Mouse (Mus musculus) hindbrain, embryonic 13.5 days (tissue): ENCODE data around the gene Ypel5. TPM values are rescaled to one million over a fixed set of nuclear protein-coding genes. Genes with fewer than 3 reads are reported as not detected.
A peak's percentile ranks its signal among the peaks of the same experiment; 100 is the strongest.

Experiments
- ATAC-seq: fragments of 200-750 bp; cut with Nextera tagmentation; 2 replicates; pipeline ENCODE4 v1.8.0; 2017; ENCODE audit warnings: moderate TSS enrichment; ENCODE audit not compliant: low FRiP score
- H3K27ac ChIP-seq: fragments of 300-500 bp; sonication (generic); 2 replicates; pipeline ENCODE4 v1.5.1; 2015; ENCODE audit warnings: inconsistent platforms, mild to moderate bottlenecking, moderate library complexity
- H3K27me3 ChIP-seq: fragments of 300-500 bp; sonication (generic); 2 replicates; pipeline ENCODE4 v1.6.1; 2015; ENCODE audit warnings: mild to moderate bottlenecking, inconsistent platforms
- H3K36me3 ChIP-seq: fragments of 300-500 bp; sonication (generic); 2 replicates; pipeline ENCODE4 v1.6.1; 2015; ENCODE audit warnings: mild to moderate bottlenecking, inconsistent platforms
- H3K4me1 ChIP-seq: fragments of 300-500 bp; sonication (generic); replicated peaks from 2 replicates; pipeline ENCODE4 v1.6.1; 2015; ENCODE audit warnings: inconsistent platforms
- H3K4me2 ChIP-seq: fragments of 300-500 bp; sonication (generic); 2 replicates; pipeline ENCODE4 v1.6.1; 2015; ENCODE audit warnings: inconsistent platforms, mild to moderate bottlenecking, moderate library complexity
- H3K4me3 ChIP-seq: fragments of 300-500 bp; sonication (generic); 2 replicates; pipeline ENCODE4 v1.5.1; 2015; ENCODE audit warnings: mild to moderate bottlenecking, inconsistent platforms
- H3K9ac ChIP-seq: fragments of 300-500 bp; sonication (generic); 2 replicates; pipeline ENCODE4 v1.6.1; 2015; ENCODE audit warnings: mild to moderate bottlenecking, inconsistent platforms
- H3K9me3 ChIP-seq: fragments of 300-500 bp; sonication (generic); 2 replicates; pipeline ENCODE4 v1.6.1; 2016; ENCODE audit warnings: inconsistent platforms
- WGBS: fragments of 180-500 bp; shearing (Covaris S2); methylation state at CpG from one replicate; pipeline ENCODE4 v1.1.7; 2015; 5-methylcytosine and 5-hydroxymethylcytosine counted together
- polyA plus RNA-seq: library from polyadenylated mRNA; unstranded; fragments of >200 nt; fragmentation: Nextera tagmentation; extraction: Ambion mirVana; gene quantifications from 2 replicates; pipeline ENCODE4 v1.2.1, GENCODE M21; 2015

The Ypel5 gene
- polyA plus RNA-seq, 1 experiment from 2014 or later: 118 TPM

DNA sequence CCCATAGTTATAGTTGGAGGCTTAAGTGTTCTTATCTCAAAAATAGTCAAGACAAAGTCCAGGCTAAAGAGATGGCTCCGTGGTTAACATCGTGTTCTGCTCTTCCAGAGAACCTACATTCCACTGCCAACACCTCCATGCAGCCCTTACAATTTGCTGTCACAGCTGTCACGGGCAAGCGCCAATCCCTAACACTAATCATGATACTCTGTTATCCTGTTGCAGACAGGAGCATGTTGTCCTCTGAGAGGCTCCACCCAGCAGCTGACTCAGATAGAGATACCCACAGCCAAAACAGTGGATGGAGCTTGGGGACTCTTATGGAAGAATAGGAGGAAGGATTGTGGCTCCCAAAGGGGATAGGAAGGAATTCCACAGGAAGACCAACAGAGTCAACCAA, 15.8 kb upstream of the Ypel5 start:
- H3K4me3 ChIP-seq: no peak overlapping the region
- no peak overlapping the region for H3K4me2 ChIP-seq
- 83% methylated on average over 4 of the region's 4 CpGs for WGBS
- H3K27me3 ChIP-seq: no peaks in the 10 kb centered on the region
- H3K9me3 ChIP-seq: no peaks in the 10 kb centered on the region
- no peak overlapping the region for H3K27ac ChIP-seq
- no peaks in the 10 kb centered on the region for H3K4me1 ChIP-seq
- no peak overlapping the region for H3K9ac ChIP-seq
- no peak for ATAC-seq
- H3K36me3 ChIP-seq: no peaks in the 10 kb centered on the region

DNA sequence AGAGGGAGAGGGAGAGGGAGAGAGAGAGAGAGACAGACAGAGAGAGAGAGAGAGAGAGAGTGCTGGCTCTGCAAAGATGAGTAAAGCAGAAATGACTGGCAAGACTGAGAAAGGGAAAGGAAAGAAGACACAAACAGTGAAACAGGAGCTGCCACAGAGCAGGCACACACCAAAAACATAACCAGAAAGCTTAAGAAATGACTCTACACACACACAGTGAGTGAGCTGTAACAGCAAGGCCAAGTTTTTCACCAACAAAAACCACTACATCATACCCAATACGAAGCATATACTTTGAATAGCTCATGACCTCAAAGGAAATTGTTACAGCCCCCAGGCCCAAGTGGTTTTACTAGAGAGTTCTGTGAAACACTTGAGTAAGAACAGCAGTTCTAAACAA, 14.3 kb upstream of the Ypel5 start:
- Histone ChIP-seq H3K4me1 (no peaks in the 10 kb centered on the region), H3K36me3 (no peaks in the 10 kb centered on the region), H3K27ac (no peak overlapping the region), H3K9ac (no peak overlapping the region), H3K4me3 (no peak overlapping the region), H3K27me3 (no peaks in the 10 kb centered on the region), H3K9me3 (no peaks in the 10 kb centered on the region), H3K4me2 (no peak overlapping the region)
- 71% methylated on average over 1 of the region's 1 CpGs for WGBS
- no peak for ATAC-seq

DNA sequence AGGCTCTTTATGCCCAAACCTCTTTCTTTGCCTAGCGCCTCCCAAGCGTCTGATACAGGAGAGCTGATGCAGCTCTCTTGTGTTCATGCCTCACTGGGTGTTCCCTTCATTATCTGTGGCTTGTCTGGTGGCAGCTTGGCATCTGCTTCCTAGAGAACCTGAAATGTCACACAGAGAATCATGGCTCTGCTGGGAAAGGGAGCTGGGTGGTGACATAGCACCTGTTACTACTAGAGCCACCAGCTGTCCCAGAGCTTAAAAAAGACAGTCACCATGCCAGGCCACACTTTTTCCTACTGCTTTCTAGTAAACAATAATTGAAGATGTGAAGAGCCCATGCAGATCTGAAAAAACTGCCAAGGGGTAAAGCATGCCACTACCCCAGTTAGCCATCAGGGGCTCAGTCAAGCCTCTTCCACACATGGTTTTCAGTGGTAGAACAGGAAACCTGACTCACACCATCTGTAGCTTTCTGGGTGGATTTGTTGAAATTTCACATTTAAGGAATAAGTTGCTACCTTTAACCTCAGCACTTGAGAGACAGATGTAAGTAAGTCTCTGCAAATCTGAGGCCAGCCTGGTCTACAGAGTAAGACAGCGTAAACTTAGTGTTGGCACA, 9.2 kb upstream of the Ypel5 start:
- Histone ChIP-seq H3K27me3 (no peaks in the 10 kb centered on the region), H3K9ac (no peak overlapping the region), H3K4me1 (no peaks in the 10 kb centered on the region), H3K36me3 (no peaks in the 10 kb centered on the region), H3K4me3 (no peak overlapping the region), H3K4me2 (no peak overlapping the region), H3K9me3 (no peaks in the 10 kb centered on the region), H3K27ac (no peak overlapping the region)
- no peak for ATAC-seq
- 93% methylated on average over 3 of the region's 3 CpGs for WGBS

DNA sequence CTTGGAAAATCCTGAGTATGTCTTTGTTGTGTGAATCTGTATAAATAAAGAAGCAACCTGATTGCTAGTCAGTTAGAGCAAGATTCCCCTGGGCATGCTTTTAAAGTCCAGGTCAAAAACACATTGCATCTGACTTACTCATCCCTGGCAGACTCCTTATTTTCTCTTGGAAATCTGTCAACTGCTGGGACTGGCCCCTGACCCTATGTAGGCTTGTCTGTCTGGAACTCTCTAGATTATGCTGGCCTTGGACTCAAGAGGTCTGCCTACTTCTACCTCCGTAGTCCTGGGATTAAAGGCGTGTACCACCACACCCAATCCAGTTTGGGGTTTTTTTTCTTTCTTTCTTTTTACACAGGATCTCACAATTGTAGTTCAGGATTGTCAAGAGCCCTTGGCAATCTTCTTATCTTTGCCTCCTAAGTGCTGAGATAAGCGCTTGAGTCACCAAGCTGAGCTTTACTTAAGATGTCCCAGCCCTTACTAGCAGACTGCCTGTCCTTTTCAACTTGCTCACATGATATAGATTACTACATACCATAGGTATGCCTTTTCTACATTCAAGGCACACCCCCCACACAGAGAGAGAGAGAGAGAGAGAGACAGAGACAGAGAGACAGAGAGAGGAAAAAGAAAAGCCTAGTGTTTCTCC, 8.1 kb upstream of the Ypel5 start:
- no peak overlapping the region for H3K4me2 ChIP-seq
- H3K9ac ChIP-seq: no peak overlapping the region
- H3K27ac ChIP-seq: no peak overlapping the region
- no peaks in the 10 kb centered on the region for H3K4me1 ChIP-seq
- no peaks in the 10 kb centered on the region for H3K9me3 ChIP-seq
- no peaks in the 10 kb centered on the region for H3K27me3 ChIP-seq
- 86% methylated on average over 3 of the region's 3 CpGs for WGBS
- no peak for ATAC-seq
- H3K4me3 ChIP-seq: no peak overlapping the region
- no peaks in the 10 kb centered on the region for H3K36me3 ChIP-seq

DNA sequence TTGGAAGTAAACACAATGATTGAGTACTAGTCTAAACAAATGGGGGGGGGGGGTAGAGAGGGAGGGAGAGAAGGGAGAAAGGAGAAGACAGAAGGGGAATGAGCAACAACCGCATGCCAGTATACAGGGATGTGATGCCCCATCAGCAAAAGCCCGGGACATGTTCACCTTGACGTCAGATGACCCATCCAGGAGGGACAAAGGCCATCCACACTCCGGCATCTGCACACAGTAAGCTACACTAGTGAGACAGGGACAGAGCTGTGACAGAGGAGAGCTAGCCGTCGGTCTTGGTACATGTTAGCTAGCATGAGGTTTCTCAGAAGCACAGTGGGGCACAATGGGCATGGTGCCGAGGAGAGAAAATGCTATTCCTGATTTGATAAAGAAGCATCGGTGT, 7.6 kb upstream of the Ypel5 start:
- 84% methylated on average over 8 of the region's 8 CpGs for WGBS
- H3K9me3 ChIP-seq: no peaks in the 10 kb centered on the region
- no peaks in the 10 kb centered on the region for H3K27me3 ChIP-seq
- no peaks in the 10 kb centered on the region for H3K36me3 ChIP-seq
- H3K27ac ChIP-seq: no peak overlapping the region
- H3K4me3 ChIP-seq: no peak overlapping the region
- H3K9ac ChIP-seq: no peak overlapping the region
- ATAC-seq: no peak
- no peaks in the 10 kb centered on the region for H3K4me1 ChIP-seq
- H3K4me2 ChIP-seq: no peak overlapping the region

DNA sequence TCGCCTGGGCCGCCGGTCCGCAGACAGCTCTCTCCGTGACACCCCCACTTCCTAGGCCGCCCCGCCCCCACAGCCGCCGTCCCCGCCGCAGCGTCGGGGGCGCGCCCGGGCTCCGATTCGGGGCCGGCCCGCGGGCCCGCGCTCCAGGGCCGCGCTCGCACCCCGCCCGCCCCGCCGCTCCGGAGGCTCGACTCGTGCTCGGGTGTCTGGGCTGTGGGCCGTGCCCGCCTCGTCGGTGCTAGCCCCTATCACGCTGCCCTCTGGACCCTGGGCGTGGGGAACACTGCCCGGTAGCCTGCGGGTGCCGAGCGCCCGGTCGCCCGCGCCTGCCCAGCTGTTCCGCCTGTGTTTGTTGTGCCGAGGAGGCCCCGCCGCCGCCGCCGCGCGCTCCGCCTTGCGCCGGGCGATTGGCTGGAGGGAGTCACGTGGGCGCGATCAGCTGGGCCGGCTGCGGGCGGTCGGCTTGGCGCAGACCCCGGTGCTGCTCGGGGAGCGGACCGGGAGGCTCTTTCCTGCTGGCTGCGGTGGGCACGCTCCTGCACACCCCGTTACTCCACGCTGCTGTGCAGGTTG, 973 bp downstream of the Ypel5 start:
- ATAC-seq: peak; percentile 47
- Histone ChIP-seq H3K27ac (peak overlapping the region; percentile 99), H3K4me2 (peak overlapping the region; percentile 60), H3K4me1 (peaks cover 31% of the 10 kb centered on the region), H3K4me3 (peak overlapping the region; percentile 84), H3K27me3 (no peaks in the 10 kb centered on the region), H3K9ac (peak overlapping the region; percentile 98), H3K9me3 (no peaks in the 10 kb centered on the region), H3K36me3 (no peaks in the 10 kb centered on the region)
- WGBS: under 1% methylated on average over 53 of the region's 77 CpGs

DNA sequence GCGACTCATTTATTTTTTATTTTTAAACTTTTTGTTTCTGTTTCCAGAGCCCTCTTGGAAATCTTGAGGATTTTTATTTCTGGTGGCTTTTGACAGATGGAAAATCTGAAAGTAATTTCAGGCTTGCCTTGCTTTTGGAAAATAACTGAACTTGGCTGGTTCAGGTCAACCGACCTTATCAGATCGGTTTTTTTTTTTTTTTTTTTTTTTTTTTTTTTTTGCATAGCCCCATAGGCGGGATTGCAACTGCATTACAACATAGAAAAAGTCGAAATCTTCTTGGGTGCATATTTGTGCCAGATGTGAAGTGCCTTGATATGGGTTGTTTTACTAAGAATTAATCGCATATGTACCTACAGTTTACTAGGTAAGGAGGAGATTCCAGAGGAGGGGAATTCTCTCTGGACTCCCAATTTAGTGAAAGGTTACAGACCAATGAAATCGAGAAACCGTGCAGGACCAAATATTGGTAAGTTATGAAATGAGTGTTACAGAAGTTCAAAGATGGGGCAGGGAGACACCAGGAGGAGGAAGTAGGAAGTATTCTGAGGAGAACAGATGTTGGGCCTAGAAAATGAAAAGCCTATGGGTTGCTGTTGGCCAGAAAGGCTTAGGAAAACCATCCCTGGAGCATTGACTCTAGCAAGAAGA, 1.7 kb downstream of the Ypel5 start:
- Histone ChIP-seq H3K4me2 (peak overlapping the region; percentile 60), H3K4me3 (peak overlapping the region; percentile 84), H3K9me3 (no peaks in the 10 kb centered on the region), H3K4me1 (peaks cover 32% of the 10 kb centered on the region), H3K27me3 (no peaks in the 10 kb centered on the region), H3K9ac (peak overlapping the region; percentile 98), H3K36me3 (no peaks in the 10 kb centered on the region), H3K27ac (peak overlapping the region; percentile 99)
- WGBS: 22% methylated on average over 8 of the region's 8 CpGs
- no peak for ATAC-seq

DNA sequence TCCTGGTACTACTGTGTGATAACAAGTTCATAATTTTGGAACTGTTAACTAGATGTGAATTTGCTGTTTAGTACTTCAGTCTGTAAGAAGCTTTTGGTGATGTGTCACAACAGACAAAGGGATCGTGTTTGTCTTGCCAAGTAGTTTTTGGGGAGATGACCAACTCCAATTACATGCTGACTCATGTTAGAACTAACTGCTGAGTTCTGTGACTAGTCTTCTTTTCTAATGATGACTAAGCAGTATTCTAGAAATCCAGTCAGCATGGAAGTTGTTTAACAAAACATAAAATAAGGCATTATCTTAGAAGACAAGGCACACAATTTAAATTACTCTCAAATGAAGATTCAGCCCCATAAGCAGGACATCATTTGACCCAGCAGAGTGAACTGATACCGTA, 2.7 kb downstream of the Ypel5 start:
- Histone ChIP-seq H3K9me3 (no peaks in the 10 kb centered on the region), H3K9ac (no peak overlapping the region), H3K27ac (no peak overlapping the region), H3K36me3 (no peaks in the 10 kb centered on the region), H3K4me2 (no peak overlapping the region), H3K27me3 (no peaks in the 10 kb centered on the region), H3K4me3 (no peak overlapping the region), H3K4me1 (peaks cover 32% of the 10 kb centered on the region)
- WGBS: 84% methylated on average over 2 of the region's 2 CpGs
- no peak for ATAC-seq

DNA sequence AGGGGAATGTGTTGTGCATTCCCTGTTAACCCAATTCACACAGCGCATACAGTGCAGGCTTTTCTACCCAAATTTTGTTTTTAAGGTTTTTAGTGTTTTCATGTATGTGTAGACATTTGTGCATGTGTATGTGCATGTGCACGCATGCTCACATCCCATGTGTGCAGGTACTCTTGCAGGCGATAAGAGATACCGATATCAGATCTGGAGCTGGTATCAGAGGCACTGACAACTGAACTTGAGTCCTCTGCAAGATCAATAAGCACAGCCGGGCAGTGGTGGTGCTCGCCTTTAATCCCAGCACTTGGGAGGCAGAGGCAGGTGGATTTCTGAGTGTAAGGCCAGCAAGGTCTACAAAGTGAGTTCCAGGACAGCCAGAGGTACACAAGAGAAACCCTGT, 8.1 kb downstream of the Ypel5 start:
- 97% methylated on average over 6 of the region's 6 CpGs for WGBS
- H3K9ac ChIP-seq: no peak overlapping the region
- peaks cover 14% of the 10 kb centered on the region; the same call in 1 of the 2 replicates for H3K4me1 ChIP-seq
- no peaks in the 10 kb centered on the region for H3K9me3 ChIP-seq
- H3K27ac ChIP-seq: no peak overlapping the region
- no peak overlapping the region for H3K4me3 ChIP-seq
- no peaks in the 10 kb centered on the region for H3K27me3 ChIP-seq
- peaks cover 27% of the 10 kb centered on the region for H3K36me3 ChIP-seq
- H3K4me2 ChIP-seq: no peak overlapping the region
- no peak for ATAC-seq

DNA sequence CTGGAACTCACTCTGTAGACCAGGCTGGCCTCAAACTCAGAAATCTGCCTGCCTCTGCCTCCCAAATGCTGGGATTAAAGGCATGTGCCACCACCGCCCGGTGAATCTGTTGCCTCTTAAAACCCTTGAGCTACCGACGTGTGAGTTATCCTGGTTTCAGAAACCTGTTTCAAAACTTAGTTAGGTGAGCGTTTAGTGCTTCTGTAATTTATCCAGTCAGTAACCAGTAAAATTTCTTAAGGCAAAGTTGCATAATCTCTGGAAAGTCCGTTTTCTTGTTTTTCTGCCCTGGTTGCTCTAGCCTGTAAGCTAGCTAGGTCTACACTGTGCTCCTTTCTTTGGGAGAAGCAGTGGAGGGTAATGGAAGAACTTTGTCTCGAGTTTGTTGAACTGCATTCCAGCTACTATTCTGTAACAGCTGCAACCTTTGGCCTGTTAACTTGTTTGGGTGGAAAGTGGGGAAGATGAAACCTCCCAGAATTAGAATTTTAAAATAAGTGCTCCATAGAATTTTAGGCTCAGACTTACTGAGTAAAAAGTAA, 8.8 kb downstream of the Ypel5 start:
- Histone ChIP-seq H3K9me3 (no peaks in the 10 kb centered on the region), H3K9ac (no peak overlapping the region), H3K36me3 (peaks cover 32% of the 10 kb centered on the region), H3K4me3 (no peak overlapping the region), H3K4me2 (no peak overlapping the region), H3K4me1 (peaks cover 11% of the 10 kb centered on the region; the same call in 1 of the 2 replicates), H3K27ac (no peak overlapping the region), H3K27me3 (no peaks in the 10 kb centered on the region)
- 91% methylated on average over 7 of the region's 7 CpGs for WGBS
- ATAC-seq: no peak

DNA sequence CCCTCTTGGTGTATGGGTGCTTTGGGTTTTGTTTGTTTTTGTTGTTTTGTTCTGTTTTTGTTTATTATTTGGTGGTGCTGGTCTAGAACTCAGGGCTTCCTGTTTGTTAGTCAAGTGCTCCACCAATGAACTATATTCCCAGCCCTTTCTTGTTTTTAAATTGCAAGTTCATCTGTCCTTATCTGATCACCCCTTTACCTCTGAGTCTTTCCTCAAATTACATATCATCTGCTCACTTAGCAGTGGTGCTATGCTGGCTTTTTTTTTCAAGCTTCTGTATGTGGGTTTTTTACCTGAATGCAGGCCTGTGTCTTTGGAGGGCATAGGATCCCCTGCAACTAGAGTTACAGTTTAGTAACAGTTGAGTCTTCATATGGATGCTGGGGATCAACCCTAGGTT, 9.3 kb downstream of the Ypel5 start:
- no peaks in the 10 kb centered on the region for H3K27me3 ChIP-seq
- no peak for ATAC-seq
- H3K9me3 ChIP-seq: no peaks in the 10 kb centered on the region
- H3K27ac ChIP-seq: no peak overlapping the region
- H3K36me3 ChIP-seq: peaks cover 36% of the 10 kb centered on the region
- H3K9ac ChIP-seq: no peak overlapping the region
- H3K4me3 ChIP-seq: no peak overlapping the region
- no peak overlapping the region for H3K4me2 ChIP-seq
- peaks cover 6% of the 10 kb centered on the region; the same call in 1 of the 2 replicates for H3K4me1 ChIP-seq

DNA sequence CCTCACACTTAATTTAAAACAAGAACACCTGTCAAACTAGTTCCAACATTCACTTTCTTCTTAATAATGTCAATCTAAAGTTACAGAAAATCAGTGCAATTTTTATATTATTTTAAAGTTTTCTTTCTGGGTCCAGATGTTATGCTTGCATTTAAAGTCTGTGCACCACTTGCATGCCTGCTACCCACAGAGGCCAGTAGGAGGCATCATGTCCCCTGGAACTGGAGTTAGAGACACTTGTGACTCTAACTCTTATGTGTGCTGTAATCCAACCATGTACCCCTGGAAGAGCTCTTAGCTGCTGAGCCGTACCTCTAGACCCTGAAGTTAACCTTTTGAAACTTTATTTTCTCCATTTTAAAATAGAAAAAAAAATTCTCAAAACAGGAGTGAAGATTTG, 19.0 kb downstream of the Ypel5 start:
- Histone ChIP-seq H3K9me3 (no peaks in the 10 kb centered on the region), H3K4me1 (peaks cover 10% of the 10 kb centered on the region; the same call in 1 of the 2 replicates), H3K27me3 (no peaks in the 10 kb centered on the region), H3K4me3 (no peak overlapping the region), H3K9ac (no peak overlapping the region), H3K27ac (no peak overlapping the region), H3K4me2 (no peak overlapping the region), H3K36me3 (peaks cover 11% of the 10 kb centered on the region)
- 84% methylated on average over 1 of the region's 1 CpGs for WGBS
- no peak for ATAC-seq
